Mouse (Mus musculus) G1E (cell line): ENCODE data around the gene Gm43738.

Experiments
- CTCF ChIP-seq: IDR thresholded peaks from 2 replicates; pipeline ENCODE4 v1.5.1; 2012; ENCODE audit warnings: low read depth, low read length, inconsistent platforms, mixed read lengths
- GATA1 ChIP-seq: IDR thresholded peaks from 2 replicates; pipeline ENCODE4 v1.6.1; 2012; ENCODE audit warnings: borderline replicate concordance, low read length, inconsistent platforms, mixed read lengths
- POLR2AphosphoS5 ChIP-seq: IDR thresholded peaks from 2 replicates; pipeline ENCODE4 v1.6.1; 2012; ENCODE audit warnings: low read depth, low read length, inconsistent platforms; ENCODE audit not compliant: insufficient replicate concordance
- TAL1 ChIP-seq: conservative IDR thresholded peaks from 2 replicates; pipeline ENCODE4 v1.6.1; 2012; ENCODE audit warnings: low read depth, low read length, inconsistent platforms, mixed read lengths

- TF ChIP-seq CTCF (no peak), TAL1 (no peak), GATA1 (no peak), POLR2AphosphoS5 (no peak)
Observed at GRCm38 (mm10) chr3:89101459-89101811, 536 bp upstream of the Gm43738 start.
